Mouse (Mus musculus) midbrain, embryonic 12.5 days (tissue): ENCODE data around the gene Gpd2. TPM values are rescaled to one million over a fixed set of nuclear protein-coding genes. Genes with fewer than 3 reads are reported as not detected.

ENCODE experiments used
- ATAC-seq: fragments of 200-750 bp; cut with Nextera tagmentation; 2 replicates; pipeline ENCODE4 v1.8.0; 2017; ENCODE audit warnings: low read depth, moderate TSS enrichment, moderate library complexity; ENCODE audit not compliant: low FRiP score
- H3K27ac ChIP-seq: fragments of 300-500 bp; sonication (generic); replicated peaks from 2 replicates; pipeline ENCODE4 v1.5.1; 2016; ENCODE audit warnings: mild to moderate bottlenecking
- H3K27me3 ChIP-seq: fragments of 300-500 bp; sonication (generic); 2 replicates; pipeline ENCODE4 v1.6.1; 2016; ENCODE audit warnings: mild to moderate bottlenecking
- H3K36me3 ChIP-seq: fragments of 300-500 bp; sonication (generic); 2 replicates; pipeline ENCODE4 v1.6.1; 2016
- H3K4me1 ChIP-seq: fragments of 300-500 bp; sonication (generic); 2 replicates; pipeline ENCODE4 v1.6.1; 2016
- H3K4me2 ChIP-seq: fragments of 300-500 bp; sonication (generic); replicated peaks from 2 replicates; pipeline ENCODE4 v1.6.1; 2016; ENCODE audit warnings: mild to moderate bottlenecking, moderate library complexity
- H3K4me3 ChIP-seq: fragments of 300-500 bp; sonication (generic); 2 replicates; pipeline ENCODE4 v1.5.1; 2016; ENCODE audit warnings: mild to moderate bottlenecking
- H3K9ac ChIP-seq: fragments of 300-500 bp; sonication (generic); replicated peaks from 2 replicates; pipeline ENCODE4 v1.6.1; 2016; ENCODE audit warnings: mild to moderate bottlenecking, moderate library complexity
- H3K9me3 ChIP-seq: fragments of 300-500 bp; sonication (generic); 2 replicates; pipeline ENCODE4 v1.6.1; 2016; ENCODE audit warnings: mild to moderate bottlenecking
- WGBS: fragments of 180-500 bp; shearing (Covaris S2); methylation state at CpG from one replicate; pipeline ENCODE4 v1.1.7; 2016; 5-methylcytosine and 5-hydroxymethylcytosine counted together
- polyA plus RNA-seq: library from polyadenylated mRNA; unstranded; fragments of >200 nt; fragmentation: Nextera tagmentation; extraction: Ambion mirVana; gene quantifications from 2 replicates; pipeline ENCODE4 v1.2.1, GENCODE M21; 2016

Gpd2 gene
- 11.4 TPM in 2 replicates for polyA plus RNA-seq

- 6% methylated on average over 20 of the region's 20 CpGs for WGBS
- peak; percentile 74; the same call in 1 of the 2 replicates for ATAC-seq
- peak within 1 kb of the TSS; percentile 72 for H3K9ac ChIP-seq
- 0 out of 2 replicates have a peak within 1 kb of the TSS, but pooled peaks have one; percentile 1 for H3K27ac ChIP-seq
- peak within 1 kb of the TSS; percentile 81 for H3K4me2 ChIP-seq
- peak within 1 kb of the TSS; percentile 67 for H3K4me3 ChIP-seq
- H3K9me3 ChIP-seq, result no peaks in the 10 kb centered on the region
- H3K4me1 ChIP-seq, result peaks cover 12% of the 10 kb centered on the region
- H3K27me3 ChIP-seq, result peaks cover 37% of the 10 kb centered on the region
- H3K36me3 ChIP-seq, result no peaks in the 10 kb centered on the region
Measured at GRCm38 (mm10) chr2:57237475-57237919, at the start of gene Gpd2. TSS of gene Gpd2 (plus strand) at chr2:57237635.

GRCm38 (mm10) chr2:57188237-57188636 lies 49.2 kb upstream of the Gpd2 start:
- H3K27ac ChIP-seq, result no peak overlapping the region
- H3K9ac ChIP-seq, result no peak overlapping the region
- H3K36me3 ChIP-seq, result no peaks in the 10 kb centered on the region
- ATAC-seq, result no peak
- peaks cover 4% of the 10 kb centered on the region; the same call in 1 of the 2 replicates for H3K4me1 ChIP-seq
- H3K4me2 ChIP-seq, result no peak overlapping the region
- no peaks in the 10 kb centered on the region for H3K27me3 ChIP-seq
- H3K9me3 ChIP-seq, result 0 out of 2 replicates have a peak, but pooled peaks cover 3% of the 10 kb centered on the region
- WGBS, result 53% methylated on average over 9 of the region's 9 CpGs
- H3K4me3 ChIP-seq, result no peak overlapping the region

GRCm38 (mm10) chr2:57190884-57191283 lies 46.6 kb upstream of the Gpd2 start:
- Histone ChIP-seq H3K4me2 (no peak overlapping the region), H3K9ac (no peak overlapping the region), H3K27ac (no peak overlapping the region), H3K4me1 (no peaks in the 10 kb centered on the region), H3K27me3 (no peaks in the 10 kb centered on the region), H3K4me3 (no peak overlapping the region), H3K9me3 (0 out of 2 replicates have a peak, but pooled peaks cover 3% of the 10 kb centered on the region), H3K36me3 (no peaks in the 10 kb centered on the region)
- ATAC-seq, result no peak

- H3K27ac ChIP-seq, result no peak overlapping the region
- no peaks in the 10 kb centered on the region for H3K9me3 ChIP-seq
- H3K27me3 ChIP-seq, result no peaks in the 10 kb centered on the region
- H3K4me1 ChIP-seq, result no peaks in the 10 kb centered on the region
- H3K36me3 ChIP-seq, result no peaks in the 10 kb centered on the region
- H3K4me2 ChIP-seq, result no peak overlapping the region
- no peak overlapping the region for H3K9ac ChIP-seq
- no peak for ATAC-seq
- H3K4me3 ChIP-seq, result no peak overlapping the region
- WGBS, result 88% methylated on average over 3 of the region's 3 CpGs
Measured at GRCm38 (mm10) chr2:57199046-57199445, 38.4 kb upstream of the Gpd2 start.

- ATAC-seq, result no peak
- Histone ChIP-seq H3K4me2 (no peak overlapping the region), H3K27me3 (no peaks in the 10 kb centered on the region), H3K27ac (no peak overlapping the region), H3K4me3 (no peak overlapping the region), H3K9me3 (peaks cover 4% of the 10 kb centered on the region; the same call in 1 of the 2 replicates), H3K36me3 (no peaks in the 10 kb centered on the region), H3K4me1 (no peaks in the 10 kb centered on the region), H3K9ac (no peak overlapping the region)
- WGBS, result 86% methylated on average over 9 of the region's 9 CpGs
Measured at GRCm38 (mm10) chr2:57208472-57209083, 28.9 kb upstream of the Gpd2 start.

DNA sequence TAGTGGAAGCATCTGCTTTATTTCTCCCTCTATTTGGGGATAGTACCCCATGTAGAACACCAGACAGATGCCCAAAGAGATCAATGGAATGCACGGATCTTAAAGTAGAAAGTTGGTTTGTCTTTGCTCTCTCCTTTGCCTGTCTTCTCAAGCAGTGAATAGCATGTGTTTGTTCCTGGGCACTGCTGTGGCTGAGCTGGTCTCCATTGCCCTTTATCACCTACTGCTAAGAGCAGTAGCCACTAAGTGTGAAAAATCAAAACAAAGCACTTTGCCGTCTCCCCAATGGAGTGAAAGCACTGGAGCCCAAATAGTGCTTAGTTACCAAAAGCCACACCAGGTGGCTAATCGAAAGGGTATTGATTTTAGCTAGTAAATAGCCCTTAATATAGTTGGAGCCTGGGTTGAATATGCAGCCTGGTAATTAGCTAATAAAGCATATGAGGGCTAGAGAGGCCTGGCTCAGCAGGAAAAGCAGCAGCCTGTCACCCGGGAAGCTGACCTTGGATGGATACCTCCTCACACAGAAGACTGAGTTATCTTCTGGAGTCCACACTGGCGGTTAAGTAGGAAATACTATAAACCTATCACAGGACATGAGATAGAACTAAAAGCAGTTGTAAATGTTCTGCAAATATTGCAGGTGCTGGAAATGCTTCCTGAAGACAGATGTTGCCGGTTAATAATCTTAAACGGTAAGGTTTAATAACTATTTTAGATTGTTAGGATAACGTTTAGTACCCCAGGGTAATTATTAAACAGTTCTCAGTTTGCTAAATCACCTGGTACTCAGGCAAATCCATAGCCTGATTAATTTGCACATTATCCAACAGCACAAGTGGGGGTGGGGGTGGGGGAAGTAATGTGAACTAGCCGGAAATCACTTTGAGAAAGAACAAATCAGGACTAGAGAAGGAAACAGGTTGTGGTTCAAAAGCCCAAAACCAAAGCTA lies 26.1 kb upstream of the Gpd2 start:
- no peak overlapping the region for H3K9ac ChIP-seq
- no peaks in the 10 kb centered on the region for H3K36me3 ChIP-seq
- H3K4me1 ChIP-seq, result no peaks in the 10 kb centered on the region
- 69% methylated on average over 9 of the region's 9 CpGs for WGBS
- H3K4me3 ChIP-seq, result no peak overlapping the region
- H3K27ac ChIP-seq, result no peak overlapping the region
- H3K9me3 ChIP-seq, result peaks cover 4% of the 10 kb centered on the region; the same call in 1 of the 2 replicates
- H3K27me3 ChIP-seq, result no peaks in the 10 kb centered on the region
- H3K4me2 ChIP-seq, result no peak overlapping the region
- no peak for ATAC-seq

DNA sequence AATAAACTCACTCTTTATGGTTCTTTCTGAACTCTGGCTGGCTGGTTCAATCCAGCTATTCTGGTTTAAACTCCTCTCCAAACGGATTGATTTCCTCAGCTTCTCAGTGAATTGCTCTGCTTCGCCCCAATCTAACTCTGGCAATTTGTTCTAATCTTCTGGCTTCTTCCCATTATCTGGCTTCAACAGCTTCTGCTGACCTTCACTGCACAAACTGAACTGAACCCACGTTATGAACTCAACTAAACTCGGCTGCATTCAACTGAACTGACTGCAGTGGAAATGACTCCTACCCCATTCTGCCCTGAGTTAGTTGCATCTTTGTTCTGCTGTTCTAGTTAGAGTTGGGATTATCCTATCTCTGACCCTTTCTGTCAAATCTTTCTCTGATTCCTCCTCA lies 24.1 kb upstream of the Gpd2 start:
- no peak overlapping the region for H3K9ac ChIP-seq
- H3K36me3 ChIP-seq, result no peaks in the 10 kb centered on the region
- H3K27me3 ChIP-seq, result no peaks in the 10 kb centered on the region
- WGBS, result 91% methylated on average over 4 of the region's 4 CpGs
- no peak for ATAC-seq
- H3K4me3 ChIP-seq, result no peak overlapping the region
- H3K4me1 ChIP-seq, result no peaks in the 10 kb centered on the region
- peaks cover 4% of the 10 kb centered on the region; the same call in 1 of the 2 replicates for H3K9me3 ChIP-seq
- H3K27ac ChIP-seq, result no peak overlapping the region
- no peak overlapping the region for H3K4me2 ChIP-seq

DNA sequence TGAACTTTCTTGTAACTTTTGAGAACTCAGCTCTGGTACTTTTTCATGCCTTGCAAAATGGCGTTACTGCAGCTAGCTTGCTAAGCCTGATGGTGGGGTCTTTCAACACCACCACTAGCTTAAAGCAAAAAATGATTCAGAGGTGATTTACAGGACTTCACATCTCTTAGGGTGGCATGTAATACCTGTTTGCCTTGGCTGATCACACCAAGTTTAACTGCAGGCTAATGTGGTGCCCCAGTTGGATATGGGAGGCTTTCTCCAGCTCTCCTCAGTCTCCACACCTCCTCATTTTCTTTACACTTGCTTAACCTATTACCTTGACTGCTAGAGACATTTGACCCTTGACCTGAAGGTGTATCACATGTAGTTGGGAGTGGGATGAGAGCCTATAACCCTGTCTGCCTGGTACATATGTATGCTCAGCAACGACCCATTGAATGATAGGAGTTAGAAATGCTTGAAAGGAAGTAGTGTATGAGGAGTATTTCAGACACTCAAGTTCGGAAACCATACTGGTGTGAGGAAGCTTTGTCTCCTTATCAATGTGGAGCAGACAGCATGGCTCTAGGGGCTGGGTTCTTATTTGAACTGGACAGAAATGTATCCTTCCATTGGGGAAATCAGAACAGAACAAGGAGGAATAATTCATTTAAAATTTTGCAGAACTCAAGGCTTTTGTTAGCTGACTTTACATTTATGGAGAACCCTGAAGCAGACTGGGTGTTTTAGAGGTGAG lies 14.0 kb upstream of the Gpd2 start:
- peaks cover 4% of the 10 kb centered on the region; the same call in 1 of the 2 replicates for H3K4me1 ChIP-seq
- no peak overlapping the region for H3K4me3 ChIP-seq
- H3K27ac ChIP-seq, result no peak overlapping the region
- H3K9ac ChIP-seq, result no peak overlapping the region
- WGBS, result 83% methylated on average over 3 of the region's 3 CpGs
- no peaks in the 10 kb centered on the region for H3K36me3 ChIP-seq
- no peak for ATAC-seq
- no peaks in the 10 kb centered on the region for H3K9me3 ChIP-seq
- H3K4me2 ChIP-seq, result no peak overlapping the region
- H3K27me3 ChIP-seq, result peaks cover 19% of the 10 kb centered on the region

DNA sequence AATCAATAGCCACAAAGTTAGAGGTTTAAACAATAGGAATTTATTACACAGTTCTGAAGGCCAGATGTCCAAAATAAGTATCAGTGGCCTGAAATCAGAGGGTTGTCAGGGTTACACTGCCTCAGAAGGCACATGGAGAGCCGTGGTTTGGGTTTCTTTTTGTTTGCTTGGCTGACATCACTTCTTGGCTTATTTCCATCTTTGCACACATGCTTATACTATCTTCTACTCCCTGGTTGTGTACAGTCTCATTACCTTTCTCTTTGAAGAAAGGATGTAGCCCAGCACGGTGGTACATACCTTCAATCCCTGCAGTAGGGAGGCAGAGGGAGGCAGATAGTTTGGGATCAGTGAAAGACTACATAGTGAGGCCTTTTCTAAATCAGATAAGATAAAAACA lies 12.2 kb upstream of the Gpd2 start:
- Histone ChIP-seq H3K9me3 (no peaks in the 10 kb centered on the region), H3K9ac (no peak overlapping the region), H3K27ac (no peak overlapping the region), H3K4me3 (no peak overlapping the region), H3K4me2 (no peak overlapping the region), H3K27me3 (peaks cover 19% of the 10 kb centered on the region), H3K36me3 (no peaks in the 10 kb centered on the region), H3K4me1 (peaks cover 4% of the 10 kb centered on the region; the same call in 1 of the 2 replicates)
- WGBS, result 64% methylated on average over 2 of the region's 2 CpGs
- ATAC-seq, result no peak

GRCm38 (mm10) chr2:57227425-57227824 lies 10.0 kb upstream of the Gpd2 start:
- Histone ChIP-seq H3K27me3 (peaks cover 19% of the 10 kb centered on the region), H3K4me3 (no peak overlapping the region), H3K9me3 (no peaks in the 10 kb centered on the region), H3K36me3 (no peaks in the 10 kb centered on the region), H3K27ac (no peak overlapping the region), H3K4me1 (peaks cover 4% of the 10 kb centered on the region; the same call in 1 of the 2 replicates), H3K9ac (no peak overlapping the region), H3K4me2 (no peak overlapping the region)
- 90% methylated on average over 3 of the region's 3 CpGs for WGBS
- ATAC-seq, result no peak

DNA sequence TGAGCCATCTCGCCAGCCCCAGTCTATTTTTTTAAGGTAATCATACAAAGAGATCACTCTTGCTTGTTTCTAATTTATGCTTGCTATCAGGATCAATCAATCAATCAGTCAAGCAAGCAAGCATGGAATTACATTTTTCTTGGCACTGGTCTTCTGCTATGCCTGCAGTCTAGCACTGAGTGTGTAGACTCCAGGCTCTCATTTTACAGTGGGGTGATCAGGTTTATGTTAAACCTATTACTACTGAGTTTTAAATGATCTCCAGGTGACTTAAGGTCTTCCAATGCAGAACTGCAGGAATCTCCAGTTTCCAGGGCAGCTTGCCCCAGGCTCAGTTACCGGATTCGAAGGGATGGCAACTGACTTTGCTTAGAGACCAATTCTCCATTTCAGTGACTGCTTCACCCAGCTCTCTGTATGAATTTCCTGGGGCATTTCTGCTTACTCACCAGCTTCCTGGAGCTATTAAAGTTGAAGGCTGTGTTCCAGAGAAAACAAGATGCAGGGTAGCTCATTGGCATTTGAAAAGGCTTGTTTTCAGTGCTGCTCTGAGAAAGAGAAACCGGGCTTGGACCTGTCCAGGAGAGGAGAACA lies 7.7 kb upstream of the Gpd2 start:
- Histone ChIP-seq H3K36me3 (no peaks in the 10 kb centered on the region), H3K9me3 (no peaks in the 10 kb centered on the region), H3K4me3 (no peak overlapping the region), H3K4me2 (no peak overlapping the region), H3K9ac (no peak overlapping the region), H3K27me3 (peaks cover 18% of the 10 kb centered on the region; the same call in 1 of the 2 replicates), H3K27ac (no peak overlapping the region), H3K4me1 (peaks cover 4% of the 10 kb centered on the region; the same call in 1 of the 2 replicates)
- ATAC-seq, result no peak
- WGBS, result 65% methylated on average over 4 of the region's 4 CpGs
